Mouse (Mus musculus): ENCODE results near the gene Slc9a8. TPM values are rescaled to one million over a fixed set of nuclear protein-coding genes. Genes with fewer than 3 reads are reported as not detected.

Slc9a8 gene
- polyA plus RNA-seq, 2 experiments from 2014 or later = 42.4 to 75.1 TPM

DNA sequence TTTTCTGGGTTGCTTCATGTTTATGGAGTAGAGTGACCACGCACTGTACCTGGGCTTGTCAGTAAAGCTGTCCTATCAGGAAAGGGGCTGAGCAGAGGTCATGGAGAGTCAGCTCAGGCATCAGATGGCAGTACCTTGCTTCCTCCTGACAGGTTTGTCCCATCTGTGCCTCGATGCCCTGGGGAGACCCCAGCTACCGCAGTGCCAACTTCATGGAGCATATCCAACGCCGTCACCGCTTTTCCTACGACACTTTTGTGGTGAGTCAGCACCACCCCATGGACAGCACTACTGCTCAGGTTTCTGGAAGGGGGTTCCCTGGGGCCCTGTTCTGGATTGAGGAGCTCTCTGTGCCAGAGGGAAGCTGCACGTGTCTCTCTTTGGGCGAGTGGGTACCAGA, 90.9 kb downstream of the Slc9a8 start:
- no peak for ATAC-seq

DNA sequence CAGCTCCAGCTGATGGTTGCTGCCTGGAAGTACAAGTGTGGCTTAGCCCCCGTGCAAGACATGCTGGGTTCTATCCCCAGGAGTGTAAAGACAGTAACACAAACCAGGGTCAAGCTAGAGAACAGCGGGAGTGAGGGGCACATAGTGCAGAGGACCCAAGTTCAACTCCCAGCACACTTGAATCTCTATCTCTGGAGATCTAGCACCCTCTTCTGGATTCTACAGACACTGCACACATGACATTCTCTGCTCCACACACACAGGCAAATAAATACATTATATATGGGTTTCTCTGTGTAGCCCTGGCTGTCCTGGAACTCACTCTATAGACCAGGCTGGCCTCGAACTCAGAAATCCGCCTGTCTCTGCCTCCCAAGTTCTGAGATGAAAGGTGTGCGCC, 91.5 kb downstream of the Slc9a8 start:
- peak; percentile 40 for ATAC-seq

DNA sequence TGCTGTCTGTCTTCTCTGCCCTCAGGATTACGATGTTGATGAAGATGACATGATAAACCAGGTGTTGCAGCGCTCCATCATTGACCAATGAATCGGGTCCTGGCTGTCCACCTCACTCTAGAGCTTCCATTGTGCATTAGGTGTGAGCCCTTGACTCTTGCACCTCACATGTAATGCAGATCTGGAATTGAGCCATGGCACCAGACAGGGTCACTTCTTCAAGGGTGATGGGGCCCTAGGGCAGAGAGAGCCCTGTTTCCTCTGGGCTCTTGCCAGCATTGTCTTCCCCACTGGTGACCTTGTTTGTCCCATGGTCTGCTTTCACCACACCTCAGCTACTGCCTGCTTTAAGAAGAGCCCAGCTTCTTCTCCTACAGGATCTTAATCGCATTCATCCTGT, 93.1 kb downstream of the Slc9a8 start:
- ATAC-seq = no peak

DNA sequence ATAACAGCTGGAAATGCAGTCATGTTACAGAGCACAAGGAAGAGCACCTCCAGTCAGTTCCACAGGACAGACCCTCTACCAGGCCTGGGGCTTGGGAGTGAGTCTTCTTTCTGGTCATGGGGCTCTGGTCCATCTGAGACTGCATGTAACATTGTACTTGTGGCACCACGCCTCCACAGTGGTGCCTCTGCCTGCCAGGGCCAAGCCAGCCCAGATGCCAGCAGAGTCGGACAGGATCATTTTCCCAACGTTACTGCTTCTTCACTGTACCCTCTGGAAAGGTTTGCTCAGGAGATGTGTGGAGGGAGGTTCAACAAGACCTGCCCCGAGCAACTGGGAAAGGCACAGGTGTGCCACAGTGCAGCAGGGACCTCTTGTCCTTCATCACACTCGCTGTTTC, 94.2 kb downstream of the Slc9a8 start:
- no peak for ATAC-seq

DNA sequence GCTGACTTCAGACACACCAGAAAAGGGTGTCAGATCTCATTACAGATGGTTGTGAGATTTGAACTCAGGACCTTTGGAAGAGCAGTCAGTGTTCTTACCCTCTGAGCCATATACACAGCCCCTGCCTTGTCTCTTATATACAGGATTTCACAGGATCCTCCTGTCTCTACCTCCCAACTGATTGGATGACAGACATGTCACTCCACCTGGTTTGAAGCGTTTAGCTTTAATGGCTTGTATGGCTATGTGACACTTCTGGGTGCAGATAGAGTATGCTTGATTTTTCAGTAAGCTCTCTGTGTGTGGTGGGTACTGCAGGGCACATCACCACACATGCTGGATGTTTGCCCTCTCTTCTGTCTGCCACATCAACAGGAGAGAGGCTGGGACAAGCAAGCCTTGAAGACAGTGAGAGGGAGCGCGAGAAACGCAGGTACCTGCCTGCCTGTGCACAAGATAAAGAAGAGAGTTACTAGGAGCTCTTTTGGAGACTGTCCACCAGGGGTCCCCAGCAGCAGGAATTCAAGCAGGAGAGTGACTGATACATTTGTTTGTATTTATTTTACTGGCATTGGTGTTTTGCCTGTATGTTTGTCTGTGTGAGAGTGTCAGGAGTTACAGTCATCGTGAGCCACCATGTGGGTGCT, 98.2 kb downstream of the Slc9a8 start:
- ATAC-seq = peak; percentile 43

Other genes with a start within 250 kb of the Slc9a8 start
- under 1 TPM; 0.22 to 0.92 TPM for gene Kcnb1, start 231.6 kb upstream of the Slc9a8 start, polyA plus RNA-seq (2017; shearing (Covaris generic))
- gene Ptgis, start 181.1 kb upstream of the Slc9a8 start, polyA plus RNA-seq (2017; shearing (Covaris generic)) = under 1 TPM in 1 of 2 experiments, not detected in 1; 0.16 TPM
- 1 to 10 TPM; 6.3 to 9.4 TPM for gene B4galt5, start 72.5 kb upstream of the Slc9a8 start, polyA plus RNA-seq (2017; shearing (Covaris generic))
- gene Rnf114, start 70.9 kb downstream of the Slc9a8 start, polyA plus RNA-seq (2017; shearing (Covaris generic)) = 100 to 1,000 TPM; 187 to 302 TPM
- gene Spata2, start 71.2 kb downstream of the Slc9a8 start, polyA plus RNA-seq (2017; shearing (Covaris generic)) = 10 to 100 TPM; 10.5 to 20.9 TPM
- gene Snai1, start 116.5 kb downstream of the Slc9a8 start, polyA plus RNA-seq (2017; shearing (Covaris generic)) = under 1 TPM in 1 of 2 experiments, not detected in 1; 0.27 TPM
- gene Ube2v1, start 210.4 kb downstream of the Slc9a8 start, polyA plus RNA-seq (2017; shearing (Covaris generic)) = 100 to 1,000 TPM; 373 to 544 TPM
- gene Gm20431, start 239.8 kb downstream of the Slc9a8 start, polyA plus RNA-seq (2017; shearing (Covaris generic)) = not detected

All from CD4-positive, CD25-positive, alpha-beta regulatory T cell, adult 4 months (primary cell).